Mouse (Mus musculus): ENCODE measurements around the gene Dtx4. TPM values are rescaled to one million over a fixed set of nuclear protein-coding genes. Genes with fewer than 3 reads are reported as not detected.

The Dtx4 gene
- polyA plus RNA-seq, 1 experiment from 2014 or later = 6.1 TPM

DNA sequence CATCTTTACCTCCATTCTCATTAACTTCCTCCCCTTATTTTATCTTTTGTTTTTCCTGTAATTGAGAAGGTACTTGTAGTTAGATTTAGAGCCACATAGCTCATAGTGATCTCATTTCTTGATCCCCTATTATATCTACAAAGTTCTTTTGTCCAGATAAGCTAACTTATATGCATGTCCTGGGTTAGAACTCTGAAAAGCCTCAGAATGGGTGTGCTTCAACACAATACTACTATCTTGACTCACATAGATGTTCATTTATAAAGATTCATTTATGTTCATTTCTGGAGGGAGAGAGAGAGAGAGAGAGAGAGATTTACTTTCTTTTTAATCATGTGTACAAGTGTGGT, 17.3 kb upstream of the Dtx4 start:
- Histone ChIP-seq H3K27me3 (ENCODE audit: insufficient read depth, low read length) (no peaks in the 10 kb centered on the region), H3K36me3 (ENCODE audit: insufficient read depth, low read length) (no peaks in the 10 kb centered on the region), H3K9ac (replicated peaks; ENCODE audit: low read length) (no peak overlapping the region), H3K4me3 (ENCODE audit: low read length) (peak overlapping the region; percentile 57), H3K4me1 (ENCODE audit: insufficient read depth, low read length) (no peaks in the 10 kb centered on the region), H3K9me3 (ENCODE audit: low read length) (no peaks in the 10 kb centered on the region), H3K27ac (ENCODE audit: low read length) (no peak overlapping the region), H3K4me2 (replicated peaks; ENCODE audit: low read depth, low read length) (peak overlapping the region; percentile 82)
- ATAC-seq (ENCODE audit: low FRiP score, low TSS enrichment) = no peak

DNA sequence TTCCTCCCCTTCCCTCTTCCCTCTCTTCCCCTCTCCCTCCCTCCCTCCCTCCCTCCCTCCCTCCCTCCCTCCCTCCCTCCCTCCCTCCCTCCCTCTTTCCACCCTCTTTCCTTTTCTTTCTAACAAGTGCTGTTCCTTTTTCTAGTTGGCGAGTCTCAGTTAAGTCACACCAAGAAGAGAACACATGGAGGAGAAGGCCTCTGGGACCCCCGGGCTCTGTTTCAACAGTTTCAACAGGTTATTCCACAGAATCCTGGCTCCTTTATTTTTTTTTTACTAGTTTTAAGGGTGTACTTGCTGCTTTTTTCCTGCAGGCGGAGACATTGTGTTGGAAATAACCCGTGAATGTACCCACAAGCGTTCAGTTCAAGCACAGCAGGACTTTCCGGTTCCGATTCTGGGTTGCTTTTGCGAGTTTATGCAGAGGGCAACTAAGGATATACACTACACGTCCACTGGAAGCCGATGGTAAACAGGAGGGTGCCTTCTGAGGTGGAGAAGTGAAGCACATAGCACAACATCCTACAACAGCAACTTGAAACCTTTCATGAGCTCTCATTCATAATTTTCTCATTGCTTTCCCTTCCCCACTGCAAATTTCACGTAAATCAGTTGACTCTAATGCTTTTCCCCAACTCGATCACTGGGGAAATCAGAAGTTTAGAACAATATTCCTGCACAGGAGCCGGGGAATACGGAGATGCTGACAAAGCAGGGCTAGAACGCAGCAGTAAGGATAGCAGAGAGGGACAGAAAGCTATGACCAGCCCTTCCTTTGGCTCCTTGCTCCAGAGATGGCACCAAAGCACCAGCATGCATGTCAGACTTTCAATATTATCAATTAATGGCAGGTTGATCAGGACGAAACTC, 16.7 kb upstream of the Dtx4 start:
- Histone ChIP-seq H3K27ac (ENCODE audit: low read length) (peak overlapping the region; percentile 48; the same call in 1 of the 2 replicates), H3K27me3 (ENCODE audit: insufficient read depth, low read length) (no peaks in the 10 kb centered on the region)

DNA sequence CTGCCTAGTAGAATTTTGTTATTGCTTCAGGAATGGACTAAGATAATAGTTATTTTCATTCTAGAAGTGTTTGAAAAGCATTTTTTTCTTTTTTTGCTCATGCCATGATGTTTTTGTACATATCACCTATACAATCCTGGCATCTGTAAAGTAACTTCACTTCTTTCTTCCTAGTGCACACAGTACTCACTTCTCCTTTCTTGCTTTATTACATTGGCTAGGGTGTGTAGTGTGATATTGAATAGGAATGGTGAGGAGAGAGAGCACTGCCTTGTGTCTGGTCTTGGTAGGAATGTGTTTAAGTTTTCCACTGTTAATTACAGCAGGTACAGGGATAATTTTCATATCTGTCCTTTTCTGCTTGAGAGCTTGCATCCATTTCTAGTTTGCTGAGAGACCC, 13.4 kb upstream of the Dtx4 start:
- no peaks in the 10 kb centered on the region for H3K4me1 ChIP-seq (ENCODE audit: insufficient read depth, low read length)
- H3K9ac ChIP-seq (replicated peaks; ENCODE audit: low read length) = no peak overlapping the region
- H3K36me3 ChIP-seq (ENCODE audit: insufficient read depth, low read length) = no peaks in the 10 kb centered on the region
- ATAC-seq (ENCODE audit: low FRiP score, low TSS enrichment) = no peak
- no peaks in the 10 kb centered on the region for H3K9me3 ChIP-seq (ENCODE audit: low read length)
- no peak overlapping the region for H3K4me2 ChIP-seq (replicated peaks; ENCODE audit: low read depth, low read length)
- no peak overlapping the region for H3K27ac ChIP-seq (ENCODE audit: low read length)
- H3K27me3 ChIP-seq (ENCODE audit: insufficient read depth, low read length) = no peaks in the 10 kb centered on the region
- no peak overlapping the region for H3K4me3 ChIP-seq (ENCODE audit: low read length)

More for the DNA sequence above, 16.7 kb upstream of the Dtx4 start:
- peak overlapping the region; percentile 83 for H3K9ac ChIP-seq (replicated peaks; ENCODE audit: low read length)
- peak overlapping the region; percentile 82 for H3K4me2 ChIP-seq (replicated peaks; ENCODE audit: low read depth, low read length)
- H3K4me3 ChIP-seq (ENCODE audit: low read length) = peak overlapping the region; percentile 57
- H3K4me1 ChIP-seq (ENCODE audit: insufficient read depth, low read length) = no peaks in the 10 kb centered on the region
- under 1% methylated on average over 15 of the region's 16 CpGs for WGBS
- no peaks in the 10 kb centered on the region for H3K36me3 ChIP-seq (ENCODE audit: insufficient read depth, low read length)
- ATAC-seq (ENCODE audit: low FRiP score, low TSS enrichment) = peak; percentile 88; the same call in 1 of the 2 replicates
- H3K9me3 ChIP-seq (ENCODE audit: low read length) = no peaks in the 10 kb centered on the region

DNA sequence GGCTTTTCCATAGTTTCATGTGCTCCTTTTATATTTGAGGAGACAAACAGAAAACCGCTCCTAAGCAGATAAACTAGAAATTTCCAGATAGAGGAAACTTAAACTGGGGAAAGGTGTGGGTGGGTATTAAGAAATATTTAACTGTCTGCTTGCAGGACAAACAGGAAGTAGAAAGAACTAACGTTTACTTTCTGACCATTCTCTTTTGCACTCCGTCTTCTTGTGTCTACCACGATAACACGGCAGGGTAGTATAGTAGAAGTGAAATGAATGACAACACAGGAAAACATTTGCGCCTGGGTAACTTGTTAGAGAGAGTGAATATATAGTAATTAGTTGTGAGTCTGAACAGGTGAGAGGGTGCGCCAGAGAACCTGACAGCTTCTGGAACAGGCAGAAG, 1.5 kb upstream of the Dtx4 start:
- Histone ChIP-seq H3K27me3 (ENCODE audit: insufficient read depth, low read length) (no peaks in the 10 kb centered on the region), H3K9ac (replicated peaks; ENCODE audit: low read length) (no peak overlapping the region), H3K4me1 (ENCODE audit: insufficient read depth, low read length) (peaks cover 20% of the 10 kb centered on the region), H3K4me2 (replicated peaks; ENCODE audit: low read depth, low read length) (no peak overlapping the region), H3K36me3 (ENCODE audit: insufficient read depth, low read length) (no peaks in the 10 kb centered on the region), H3K9me3 (ENCODE audit: low read length) (no peaks in the 10 kb centered on the region), H3K27ac (ENCODE audit: low read length) (no peak overlapping the region), H3K4me3 (ENCODE audit: low read length) (no peak overlapping the region)
- 80% methylated on average over 7 of the region's 7 CpGs for WGBS
- ATAC-seq (ENCODE audit: low FRiP score, low TSS enrichment) = no peak

DNA sequence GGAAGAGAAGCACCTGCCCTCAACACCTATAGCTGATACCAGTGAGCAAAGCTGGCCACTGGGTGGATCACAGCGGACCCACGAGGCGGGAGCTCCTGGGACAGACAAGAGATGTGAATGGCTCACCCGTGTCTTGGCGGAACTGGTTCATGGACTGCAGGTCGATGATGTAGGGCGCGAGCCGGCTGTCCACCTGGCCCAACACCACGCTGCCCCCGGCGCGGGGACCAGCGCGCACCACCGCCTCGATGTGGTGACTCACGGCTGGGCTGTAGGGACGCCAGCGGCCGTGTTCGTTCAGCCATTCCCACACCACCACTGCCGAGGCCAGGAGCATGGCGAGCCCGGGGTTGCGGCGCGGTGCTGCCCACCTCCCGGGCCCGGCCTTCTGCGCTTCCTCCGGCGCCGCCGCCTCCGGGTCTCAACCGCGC, 358 bp downstream of the Dtx4 start:
- Histone ChIP-seq H3K27me3 (ENCODE audit: insufficient read depth, low read length) (no peaks in the 10 kb centered on the region), H3K4me1 (ENCODE audit: insufficient read depth, low read length) (peaks cover 20% of the 10 kb centered on the region), H3K4me2 (replicated peaks; ENCODE audit: low read depth, low read length) (peak overlapping the region; percentile 98), H3K9ac (replicated peaks; ENCODE audit: low read length) (peak overlapping the region; percentile 86), H3K36me3 (ENCODE audit: insufficient read depth, low read length) (no peaks in the 10 kb centered on the region), H3K9me3 (ENCODE audit: low read length) (no peaks in the 10 kb centered on the region), H3K27ac (ENCODE audit: low read length) (peak overlapping the region; percentile 61), H3K4me3 (ENCODE audit: low read length) (peak overlapping the region; percentile 80)
- WGBS = under 1% methylated on average over 31 of the region's 38 CpGs
- ATAC-seq (ENCODE audit: low FRiP score, low TSS enrichment) = peak; percentile 81

DNA sequence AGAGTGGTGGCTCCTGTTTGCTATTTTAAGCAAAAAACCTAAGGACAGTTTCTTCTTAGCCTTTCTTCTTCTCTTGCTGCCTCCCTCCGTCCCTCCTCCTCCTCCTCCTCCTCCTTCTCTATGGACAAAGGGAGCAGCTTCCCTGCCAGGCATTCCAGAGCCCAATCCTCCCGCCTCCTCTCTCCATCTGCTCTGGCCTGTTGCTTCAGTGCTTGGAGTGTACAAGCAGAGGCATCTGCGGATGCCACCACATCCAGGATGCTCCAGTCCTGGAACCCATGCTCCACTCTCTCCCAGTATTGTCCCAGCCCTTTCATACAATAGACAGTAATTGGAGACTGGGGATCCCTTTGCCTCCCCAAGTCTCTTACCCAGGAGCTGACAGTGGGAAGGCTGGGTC, 1.1 kb downstream of the Dtx4 start:
- H3K36me3 ChIP-seq (ENCODE audit: insufficient read depth, low read length) = no peaks in the 10 kb centered on the region
- 0 out of 2 replicates have a peak, but pooled peaks have one; percentile 17 for ATAC-seq (ENCODE audit: low FRiP score, low TSS enrichment)
- WGBS = 0% methylated on average over 3 of the region's 3 CpGs
- H3K4me2 ChIP-seq (replicated peaks; ENCODE audit: low read depth, low read length) = peak overlapping the region; percentile 98
- no peaks in the 10 kb centered on the region for H3K27me3 ChIP-seq (ENCODE audit: insufficient read depth, low read length)
- no peak overlapping the region for H3K27ac ChIP-seq (ENCODE audit: low read length)
- H3K9me3 ChIP-seq (ENCODE audit: low read length) = no peaks in the 10 kb centered on the region
- peak overlapping the region; percentile 80 for H3K4me3 ChIP-seq (ENCODE audit: low read length)
- H3K4me1 ChIP-seq (ENCODE audit: insufficient read depth, low read length) = peaks cover 20% of the 10 kb centered on the region
- H3K9ac ChIP-seq (replicated peaks; ENCODE audit: low read length) = peak overlapping the region; percentile 14

DNA sequence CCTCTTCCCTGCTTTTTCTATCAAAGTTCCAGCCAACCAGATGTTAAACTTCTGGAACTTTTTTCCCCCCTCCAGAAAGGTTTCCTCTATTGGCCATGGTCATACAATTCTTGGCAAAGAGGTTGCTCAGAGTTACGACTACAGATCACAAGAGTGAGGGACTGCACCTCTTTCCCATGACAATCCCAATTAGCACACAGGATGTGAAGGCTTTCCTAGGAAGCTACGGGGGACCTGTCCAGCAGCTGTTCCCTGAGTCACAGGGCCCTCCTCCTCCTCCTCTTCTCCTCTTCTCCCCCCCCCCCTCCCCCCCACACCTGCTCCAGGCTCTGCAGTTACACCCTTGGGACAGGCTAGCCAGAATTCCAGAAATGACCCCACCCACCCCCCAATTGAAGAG, 1.8 kb downstream of the Dtx4 start:
- Histone ChIP-seq H3K4me3 (ENCODE audit: low read length) (peak overlapping the region; percentile 80), H3K36me3 (ENCODE audit: insufficient read depth, low read length) (no peaks in the 10 kb centered on the region), H3K27me3 (ENCODE audit: insufficient read depth, low read length) (no peaks in the 10 kb centered on the region), H3K4me1 (ENCODE audit: insufficient read depth, low read length) (peaks cover 20% of the 10 kb centered on the region), H3K27ac (ENCODE audit: low read length) (no peak overlapping the region), H3K4me2 (replicated peaks; ENCODE audit: low read depth, low read length) (peak overlapping the region; percentile 98; the same call in 1 of the 2 replicates), H3K9me3 (ENCODE audit: low read length) (no peaks in the 10 kb centered on the region), H3K9ac (replicated peaks; ENCODE audit: low read length) (no peak overlapping the region)
- WGBS = 4% methylated on average over 2 of the region's 2 CpGs
- no peak for ATAC-seq (ENCODE audit: low FRiP score, low TSS enrichment)

DNA sequence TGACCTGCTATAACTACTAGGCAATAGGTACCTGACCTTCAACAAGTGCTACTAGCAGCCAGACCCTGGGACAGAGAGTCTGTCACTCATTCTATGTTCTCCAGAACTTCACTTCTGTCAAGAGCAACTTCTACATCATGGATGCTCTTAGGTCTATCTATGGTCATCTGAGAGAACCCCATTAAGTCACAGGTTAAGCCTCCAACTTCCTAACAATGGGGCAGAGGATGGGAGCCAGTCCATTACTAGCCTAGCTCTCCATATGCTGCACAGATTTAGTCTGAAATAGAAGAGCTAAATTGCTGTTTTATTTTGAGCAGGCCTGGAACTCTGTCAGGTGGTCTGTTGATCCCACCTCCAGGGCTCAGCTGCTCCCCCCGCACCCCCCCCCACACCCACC, 2.3 kb downstream of the Dtx4 start:
- Histone ChIP-seq H3K4me1 (ENCODE audit: insufficient read depth, low read length) (peaks cover 20% of the 10 kb centered on the region), H3K9me3 (ENCODE audit: low read length) (no peaks in the 10 kb centered on the region), H3K27ac (ENCODE audit: low read length) (no peak overlapping the region), H3K36me3 (ENCODE audit: insufficient read depth, low read length) (no peaks in the 10 kb centered on the region), H3K9ac (replicated peaks; ENCODE audit: low read length) (no peak overlapping the region), H3K27me3 (ENCODE audit: insufficient read depth, low read length) (no peaks in the 10 kb centered on the region), H3K4me3 (ENCODE audit: low read length) (no peak overlapping the region), H3K4me2 (replicated peaks; ENCODE audit: low read depth, low read length) (no peak overlapping the region)
- no peak for ATAC-seq (ENCODE audit: low FRiP score, low TSS enrichment)
- WGBS = 100% methylated on average over 1 of the region's 1 CpGs

DNA sequence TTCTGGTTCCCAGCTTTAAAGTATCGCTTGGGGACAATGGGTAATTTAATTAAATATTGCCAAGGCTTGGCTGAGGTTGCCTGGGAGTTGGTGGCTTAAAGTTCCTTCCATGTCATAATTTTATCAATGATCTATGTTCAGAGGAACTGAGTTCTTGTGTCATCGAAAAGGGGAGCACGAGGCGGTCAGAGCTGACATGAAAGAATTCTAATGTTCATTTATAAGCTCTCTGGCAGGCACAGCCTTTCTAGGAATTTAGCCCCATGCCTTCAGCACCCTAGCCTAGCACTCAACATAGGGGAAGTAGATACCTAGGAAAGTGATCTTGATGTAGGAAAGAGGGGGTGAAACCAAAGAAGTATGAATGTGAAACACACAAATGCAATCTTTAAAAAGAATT, 2.9 kb downstream of the Dtx4 start:
- ATAC-seq (ENCODE audit: low FRiP score, low TSS enrichment) = no peak
- Histone ChIP-seq H3K9ac (replicated peaks; ENCODE audit: low read length) (no peak overlapping the region), H3K36me3 (ENCODE audit: insufficient read depth, low read length) (no peaks in the 10 kb centered on the region), H3K4me3 (ENCODE audit: low read length) (no peak overlapping the region), H3K4me2 (replicated peaks; ENCODE audit: low read depth, low read length) (no peak overlapping the region), H3K27ac (ENCODE audit: low read length) (no peak overlapping the region), H3K27me3 (ENCODE audit: insufficient read depth, low read length) (no peaks in the 10 kb centered on the region), H3K9me3 (ENCODE audit: low read length) (no peaks in the 10 kb centered on the region), H3K4me1 (ENCODE audit: insufficient read depth, low read length) (peaks cover 20% of the 10 kb centered on the region)
- 68% methylated on average over 4 of the region's 4 CpGs for WGBS

DNA sequence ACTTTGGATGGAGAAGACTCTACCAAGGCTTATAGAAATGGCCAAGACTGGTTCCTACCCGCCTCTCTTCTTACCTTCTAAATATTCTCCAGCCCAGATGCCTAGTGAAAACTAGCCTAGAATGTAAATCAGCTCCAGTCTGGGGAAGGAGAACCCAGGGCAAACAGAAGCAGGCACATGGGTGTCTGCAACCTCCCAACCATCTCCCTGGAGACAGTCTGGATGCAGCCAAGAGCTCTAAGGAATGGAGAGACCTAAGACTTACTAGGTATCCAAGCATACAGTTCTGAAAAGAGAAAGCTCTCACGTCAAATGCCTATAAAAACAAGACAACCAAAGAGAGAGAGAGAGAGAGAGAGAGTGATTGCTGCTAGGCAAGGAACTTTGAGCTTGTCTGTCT, 3.3 kb downstream of the Dtx4 start:
- Histone ChIP-seq H3K4me1 (ENCODE audit: insufficient read depth, low read length) (peaks cover 20% of the 10 kb centered on the region), H3K36me3 (ENCODE audit: insufficient read depth, low read length) (no peaks in the 10 kb centered on the region), H3K9ac (replicated peaks; ENCODE audit: low read length) (no peak overlapping the region), H3K27me3 (ENCODE audit: insufficient read depth, low read length) (no peaks in the 10 kb centered on the region), H3K9me3 (ENCODE audit: low read length) (no peaks in the 10 kb centered on the region), H3K4me2 (replicated peaks; ENCODE audit: low read depth, low read length) (no peak overlapping the region), H3K27ac (ENCODE audit: low read length) (no peak overlapping the region), H3K4me3 (ENCODE audit: low read length) (no peak overlapping the region)
- WGBS = 69% methylated on average over 2 of the region's 2 CpGs
- no peak for ATAC-seq (ENCODE audit: low FRiP score, low TSS enrichment)

Measured in kidney, embryonic 16.5 days (tissue).